Mouse (Mus musculus): ENCODE measurements around the gene Emb. TPM values are rescaled to one million over a fixed set of nuclear protein-coding genes. Genes with fewer than 3 reads are reported as not detected.

Emb gene
- total and polyA plus RNA-seq, 3 experiments = 0.43 to 1.7 TPM; not detected in 1

DNA sequence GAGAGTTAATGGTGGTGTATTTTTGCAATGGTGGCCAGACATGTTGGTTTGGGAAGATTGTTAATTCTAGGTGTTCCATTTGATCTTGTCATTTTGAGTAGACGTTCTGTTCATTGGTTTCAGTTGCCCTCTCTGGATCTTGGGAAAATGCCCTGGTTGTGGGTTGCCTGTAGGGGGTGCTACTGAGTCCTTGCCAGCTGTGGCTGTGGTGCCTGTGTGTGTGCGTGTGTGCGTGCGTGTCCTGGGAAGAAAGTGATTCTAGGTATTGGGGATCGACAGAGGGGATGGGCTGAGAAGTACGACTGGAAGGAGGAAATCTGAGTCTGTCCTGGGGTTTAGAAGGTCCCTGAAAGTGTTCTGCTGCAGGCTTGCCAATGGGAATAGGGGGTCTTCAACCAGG is 79.1 kb downstream of the Emb start:
- H3K4me1 ChIP-seq (ENCODE audit: control insufficient read depth in 1 of 2, insufficient read depth in 2 of 2, low read length in 2 of 2) = no peaks in the 10 kb centered on the region
- H3K4me3 ChIP-seq (ENCODE audit: control insufficient read depth in 1 of 2, insufficient read depth in 1 of 2, low read depth in 2 of 2, low read length in 2 of 2) = no peak overlapping the region
- no peak for DNase-seq (ENCODE audit: low read depth, low spot score)
- H3K9me3 ChIP-seq (replicated peaks; ENCODE audit: insufficient read depth, low read length) = no peaks in the 10 kb centered on the region
- no peak overlapping the region for H3K27ac ChIP-seq (ENCODE audit: control insufficient read depth, low read depth, low read length)
- H3K9ac ChIP-seq (ENCODE audit: control insufficient read depth, low read depth, low read length, poor library complexity, severe bottlenecking) = no peak overlapping the region
- H3K79me2 ChIP-seq (ENCODE audit: control insufficient read depth, insufficient read depth, low read length, poor library complexity) = no peaks in the 10 kb centered on the region
- H3K36me3 ChIP-seq (ENCODE audit: control insufficient read depth in 1 of 2, insufficient read depth in 2 of 2, low read length in 2 of 2) = no peaks in the 10 kb centered on the region
- H3K27me3 ChIP-seq (ENCODE audit: control insufficient read depth in 1 of 2, insufficient read depth in 2 of 2, low read length in 2 of 2) = no peaks in the 10 kb centered on the region
- TF ChIP-seq TCF12 (IDR thresholded peaks at IDR 0.05; ENCODE audit: low read depth, low read length) = no peak
- no peak for TF ChIP-seq MEF2A (IDR thresholded peaks at IDR 0.05; ENCODE audit: extremely low read depth, insufficient replicate concordance, low read depth, low read length, poor library complexity, severe bottlenecking)
- no peak for TF ChIP-seq ZNF384 (IDR thresholded peaks at IDR 0.05; ENCODE audit: low read depth, low read length)
- TF ChIP-seq TBP (IDR thresholded peaks at IDR 0.05; ENCODE audit: low read depth, low read length) = no peak
- no peak for TF ChIP-seq POLR2AphosphoS2 (IDR thresholded peaks at IDR 0.05; ENCODE audit: low read length)
- no peak for TF ChIP-seq CTCF (IDR thresholded peaks at IDR 0.05 in 2 of 3, conservative IDR thresholded peaks at IDR 0.05 in 1 of 3; ENCODE audit: control insufficient read depth in 1 of 3, insufficient read depth in 1 of 3, low read depth in 2 of 3, low read length in 3 of 3, poor library complexity in 1 of 3, severe bottlenecking in 1 of 3)
- TF ChIP-seq MAX (IDR thresholded peaks at IDR 0.05; ENCODE audit: low read length) = no peak
- no peak for TF ChIP-seq ELF1 (IDR thresholded peaks at IDR 0.05; ENCODE audit: low read depth, low read length)
- no peak for TF ChIP-seq MYB (IDR thresholded peaks at IDR 0.05; ENCODE audit: low read depth, low read length)

DNA sequence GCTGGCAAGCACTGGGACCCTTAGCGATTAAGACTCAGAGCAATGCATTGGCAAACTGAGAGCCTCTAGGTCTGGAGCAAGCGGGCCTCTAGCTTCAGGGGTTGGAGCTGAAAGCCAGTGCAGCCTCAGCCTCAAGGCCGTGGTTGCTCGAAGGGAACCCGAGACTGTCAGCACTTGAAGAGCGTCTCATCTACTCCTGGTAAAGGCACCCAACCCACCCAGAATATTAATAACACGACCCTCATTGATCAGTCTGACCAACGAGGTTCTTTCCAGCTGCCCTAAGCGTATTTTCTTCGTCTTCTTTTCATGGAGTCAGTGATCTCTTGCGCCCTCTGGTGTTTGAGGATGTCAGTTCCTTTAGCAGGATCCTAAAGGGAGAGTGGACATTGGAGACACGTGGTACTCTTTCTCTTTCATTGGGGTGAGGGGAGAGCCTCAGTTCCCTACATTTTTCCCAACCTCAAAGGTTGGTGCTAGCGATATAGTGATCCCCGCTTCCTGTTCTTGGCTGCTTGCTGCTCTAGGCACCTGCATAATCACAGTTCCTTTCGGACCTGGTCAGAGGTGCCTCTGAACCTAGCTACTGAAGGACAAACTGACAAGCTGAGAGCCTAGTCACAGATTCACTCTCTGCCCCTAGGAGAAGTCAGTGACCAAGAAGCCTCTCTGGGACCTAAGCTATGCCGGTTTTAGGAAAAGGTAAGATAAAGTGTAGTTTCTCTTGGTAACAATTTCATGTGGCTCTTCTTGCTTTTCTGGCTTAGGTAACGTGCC is 81.3 kb downstream of the Emb start:
- Histone ChIP-seq H3K4me1 (ENCODE audit: control insufficient read depth in 1 of 2, insufficient read depth in 2 of 2, low read length in 2 of 2) (no peaks in the 10 kb centered on the region), H3K9me3 (replicated peaks; ENCODE audit: insufficient read depth, low read length) (no peaks in the 10 kb centered on the region), H3K27me3 (ENCODE audit: control insufficient read depth in 1 of 2, insufficient read depth in 2 of 2, low read length in 2 of 2) (no peaks in the 10 kb centered on the region), H3K27ac (ENCODE audit: control insufficient read depth, low read depth, low read length) (no peak overlapping the region), H3K9ac (ENCODE audit: control insufficient read depth, low read depth, low read length, poor library complexity, severe bottlenecking) (no peak overlapping the region), H3K4me3 (ENCODE audit: control insufficient read depth in 1 of 2, insufficient read depth in 1 of 2, low read depth in 2 of 2, low read length in 2 of 2) (no peak overlapping the region), H3K36me3 (ENCODE audit: control insufficient read depth in 1 of 2, insufficient read depth in 2 of 2, low read length in 2 of 2) (no peaks in the 10 kb centered on the region), H3K79me2 (ENCODE audit: control insufficient read depth, insufficient read depth, low read length, poor library complexity) (no peaks in the 10 kb centered on the region)
- no peak for DNase-seq (ENCODE audit: low read depth, low spot score)
- TF ChIP-seq SMC3 (IDR thresholded peaks at IDR 0.05; ENCODE audit: low read depth, low read length) = 0 out of 2 replicates have a peak, but pooled peaks have one; percentile 9
- TF ChIP-seq E2F4 (IDR thresholded peaks at IDR 0.05; ENCODE audit: borderline replicate concordance, low read depth, low read length) = no peak
- TF ChIP-seq ZNF384 (IDR thresholded peaks at IDR 0.05; ENCODE audit: low read depth, low read length) = no peak
- TF ChIP-seq POLR2AphosphoS2 (IDR thresholded peaks at IDR 0.05; ENCODE audit: low read length) = no peak
- no peak for TF ChIP-seq POLR2AphosphoS5 (IDR thresholded peaks at IDR 0.05; ENCODE audit: borderline replicate concordance, low read depth, low read length)
- no peak for TF ChIP-seq MAFK (IDR thresholded peaks at IDR 0.05; ENCODE audit: borderline replicate concordance, low read depth, low read length)
- no peak for TF ChIP-seq NELFE (IDR thresholded peaks at IDR 0.05; ENCODE audit: low read depth, low read length)
- TF ChIP-seq HCFC1 (IDR thresholded peaks at IDR 0.05; ENCODE audit: low read depth, low read length) = no peak
- peak in 1 of 3 experiments; percentile 10; a peak in 2 of 6 replicates for TF ChIP-seq CTCF (IDR thresholded peaks at IDR 0.05 in 2 of 3, conservative IDR thresholded peaks at IDR 0.05 in 1 of 3; ENCODE audit: control insufficient read depth in 1 of 3, insufficient read depth in 1 of 3, low read depth in 2 of 3, low read length in 3 of 3, poor library complexity in 1 of 3, severe bottlenecking in 1 of 3)
- TF ChIP-seq ZKSCAN1 (IDR thresholded peaks at IDR 0.05; ENCODE audit: low read depth, low read length) = no peak
- no peak for TF ChIP-seq ZMIZ1 (IDR thresholded peaks at IDR 0.05; ENCODE audit: low read depth, low read length)
- TF ChIP-seq EP300 (IDR thresholded peaks at IDR 0.05; ENCODE audit: low read depth in 1 of 2, low read length in 2 of 2) = no peak
- TF ChIP-seq RCOR1 (IDR thresholded peaks at IDR 0.05; ENCODE audit: low read depth, low read length) = no peak
- TF ChIP-seq TAL1 (IDR thresholded peaks at IDR 0.05; ENCODE audit: low read length) = no peak
- no peak for TF ChIP-seq UBTF (IDR thresholded peaks at IDR 0.05; ENCODE audit: borderline replicate concordance, insufficient read depth, low read depth, low read length)

Measured in MEL (cell line).